Mouse (Mus musculus): ENCODE measurements around the gene Zfyve9.

- TF ChIP-seq EP300 (optimal IDR thresholded peaks at IDR 0.05) (no peak), CTCF (IDR thresholded peaks at IDR 0.05; ENCODE audit: low read depth) (no peak)
Observed at GRCm38 (mm10) chr4:108629363-108629880, 151.2 kb downstream of the Zfyve9 start.

Measured in stomach, postnatal 0 days (tissue).